Mouse (Mus musculus) lung, postnatal 0 days (tissue): ENCODE measurements around the gene A3galt2.

Experiments
- CTCF ChIP-seq: IDR thresholded peaks from 2 replicates; pipeline ENCODE4 v1.5.1; 2016; ENCODE audit warnings: antibody characterized with exemption, mild to moderate bottlenecking
- EP300 ChIP-seq: IDR thresholded peaks from 2 replicates; pipeline ENCODE4 v1.6.1; 2016; ENCODE audit warnings: antibody characterized with exemption, mild to moderate bottlenecking, control low read depth

DNA sequence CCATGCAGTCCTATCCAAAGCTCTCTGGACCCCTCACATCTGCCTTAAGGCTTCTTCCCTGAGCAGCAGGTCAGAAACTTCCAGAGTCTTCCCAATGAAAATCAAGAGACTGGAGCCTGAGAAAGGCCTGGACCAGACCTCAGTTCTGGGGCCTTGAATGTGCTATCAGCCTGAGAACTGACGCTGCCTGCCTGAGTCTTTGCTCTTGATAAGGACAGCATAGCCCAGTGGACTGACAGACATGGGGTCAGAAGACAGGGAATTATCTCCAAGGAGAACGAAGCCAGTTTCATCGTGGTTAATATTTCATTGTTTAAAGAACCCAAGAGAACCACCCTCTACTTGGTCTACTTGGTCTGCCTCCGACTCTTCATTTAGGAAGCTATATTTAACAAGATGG, 27.5 kb downstream of the A3galt2 start:
- TF ChIP-seq EP300 (no peak), CTCF (no peak)
